In genomic region chr11:35527816-35528462, GRCm38 (mm10) we compare ENCODE assay signal across 11 mouse cellular contexts.
DNase-seq lines count a peak whose midpoint lies in the region; ATAC-seq and TF ChIP-seq lines count a peak whose summit lies in the region.
"Had no signal": no experiment of that assay in that cellular context is flagged by ENCODE, and none has a peak within 500 bp of the region (broad histone marks: within the 10 kb centered on the region; RNA-seq: fewer than 3 reads in every experiment).

No protein-coding gene starts in this region.

- no peaks in the 10 kb centered on the region for H3K9me3 ChIP-seq in embryonic facial prominence, embryonic 11.5 days (replicated peaks; ENCODE audit: control insufficient read depth, low read length)
- no peaks in the 10 kb centered on the region for H3K9me3 ChIP-seq in hindbrain, embryonic 14.5 days (ENCODE audit: control insufficient read depth, low read length)
- no peaks in the 10 kb centered on the region for H3K9me3 ChIP-seq in midbrain, postnatal 0 days (ENCODE audit: low read length)
- H3K9me3 ChIP-seq: embryonic facial prominence, embryonic 15.5 days had no signal

- peaks cover 5% of the 10 kb centered on the region; the same call in 1 of the 2 replicates for H3K4me1 ChIP-seq in embryonic facial prominence, embryonic 11.5 days (ENCODE audit: control insufficient read depth, insufficient read depth, low read length)
- 0 out of 2 replicates have a peak, but pooled peaks cover 5% of the 10 kb centered on the region for H3K4me1 ChIP-seq in hindbrain, embryonic 14.5 days (replicated peaks; ENCODE audit: control insufficient read depth, insufficient read depth, low read length)
- no peaks in the 10 kb centered on the region for H3K4me1 ChIP-seq in midbrain, postnatal 0 days (ENCODE audit: insufficient read depth, low read length)

- H3K27ac ChIP-seq in layer of hippocampus, adult 2 months: no peak overlapping the region
- H3K27ac ChIP-seq in embryonic facial prominence, embryonic 11.5 days (replicated peaks; ENCODE audit: low read depth, low read length): no peak overlapping the region
- peak overlapping the region; percentile 32 for H3K27ac ChIP-seq in hindbrain, embryonic 14.5 days
- H3K27ac ChIP-seq in midbrain, postnatal 0 days (ENCODE audit: low read depth, low read length): no peak overlapping the region
- H3K27ac ChIP-seq: embryonic facial prominence, embryonic 15.5 days had no signal

- H3K27me3 ChIP-seq in embryonic facial prominence, embryonic 11.5 days (ENCODE audit: control insufficient read depth, insufficient read depth, low read length): no peaks in the 10 kb centered on the region
- no peaks in the 10 kb centered on the region for H3K27me3 ChIP-seq in hindbrain, embryonic 14.5 days (ENCODE audit: control insufficient read depth, insufficient read depth, low read length)
- no peaks in the 10 kb centered on the region for H3K27me3 ChIP-seq in midbrain, postnatal 0 days (ENCODE audit: insufficient read depth, low read length)
- H3K27me3 ChIP-seq: embryonic facial prominence, embryonic 15.5 days had no signal

- H3K36me3 ChIP-seq in embryonic facial prominence, embryonic 11.5 days (replicated peaks; ENCODE audit: control insufficient read depth, insufficient read depth, low read depth, low read length): no peaks in the 10 kb centered on the region
- H3K36me3 ChIP-seq in hindbrain, embryonic 14.5 days (replicated peaks; ENCODE audit: control insufficient read depth, insufficient read depth): no peaks in the 10 kb centered on the region
- H3K36me3 ChIP-seq in midbrain, postnatal 0 days (ENCODE audit: insufficient read depth, low read length): no peaks in the 10 kb centered on the region
- H3K36me3 ChIP-seq: embryonic facial prominence, embryonic 15.5 days had no signal

- peak; percentile 66 for ATAC-seq in embryonic facial prominence, embryonic 11.5 days (replicated peaks; ENCODE audit: insufficient number of reproducible peaks, low FRiP score, low TSS enrichment, low read depth)
- peak; percentile 57; the same call in 1 of the 2 replicates for ATAC-seq in hindbrain, embryonic 14.5 days (ENCODE audit: low FRiP score)
- ATAC-seq in midbrain, postnatal 0 days (ENCODE audit: low FRiP score): no peak

- TF ChIP-seq CTCF in layer of hippocampus, adult 2 months (conservative IDR thresholded peaks at IDR 0.05): 0 out of 2 replicates have a peak, but pooled peaks have one; percentile 7
- peak; percentile 31 for TF ChIP-seq CTCF in midbrain, postnatal 0 days (IDR thresholded peaks at IDR 0.05)

- no peak overlapping the region for H3K4me2 ChIP-seq in embryonic facial prominence, embryonic 11.5 days (ENCODE audit: low read depth, low read length)
- H3K4me2 ChIP-seq in hindbrain, embryonic 14.5 days (replicated peaks): no peak overlapping the region
- H3K4me2 ChIP-seq in midbrain, postnatal 0 days (ENCODE audit: low read depth, low read length, poor library complexity, severe bottlenecking): no peak overlapping the region
- H3K4me2 ChIP-seq: embryonic facial prominence, embryonic 15.5 days had no signal

- H3K4me3 ChIP-seq in layer of hippocampus, adult 2 months: no peak overlapping the region
- H3K4me3 ChIP-seq in embryonic facial prominence, embryonic 11.5 days (ENCODE audit: low read depth, low read length): no peak overlapping the region
- H3K4me3 ChIP-seq in hindbrain, embryonic 14.5 days (replicated peaks; ENCODE audit: low read length): no peak overlapping the region
- H3K4me3 ChIP-seq in midbrain, postnatal 0 days (ENCODE audit: low read depth, low read length): no peak overlapping the region
- H3K4me3 ChIP-seq: embryonic facial prominence, embryonic 15.5 days had no signal

- H3K9ac ChIP-seq in embryonic facial prominence, embryonic 11.5 days (replicated peaks; ENCODE audit: low read length): no peak overlapping the region
- no peak overlapping the region for H3K9ac ChIP-seq in hindbrain, embryonic 14.5 days
- no peak overlapping the region for H3K9ac ChIP-seq in midbrain, postnatal 0 days (replicated peaks; ENCODE audit: low read length, poor library complexity, severe bottlenecking)
- H3K9ac ChIP-seq: embryonic facial prominence, embryonic 15.5 days had no signal

- peak in 1 of 2 experiments; percentile 64 for DNase-seq in layer of hippocampus, adult 2 months (ENCODE audit: low spot score in 2 of 2)
- DNase-seq in layer of hippocampus, postnatal 36 days: no peak
- no peak for DNase-seq in embryonic facial prominence, embryonic 11.5 days (ENCODE audit: low spot score)
- DNase-seq in hindbrain, embryonic 14.5 days (ENCODE audit: low spot score): peak; percentile 62
- DNase-seq in midbrain, postnatal 0 days (ENCODE audit: low spot score): peak; percentile 72
- no peak for DNase-seq in thymus, postnatal 4 days
- DNase-seq in cerebellum, postnatal 4 days (ENCODE audit: low spot score in 2 of 2): no peak
- DNase-seq in heart, postnatal 4 days: no peak
- DNase-seq: adrenal gland, postnatal 25 days; heart, postnatal 10 days had no signal

- WGBS in embryonic facial prominence, embryonic 11.5 days: 56% methylated on average over 7 of the region's 7 CpGs
- 32% methylated on average over 7 of the region's 7 CpGs for WGBS in hindbrain, embryonic 14.5 days
- WGBS in midbrain, postnatal 0 days: 33% methylated on average over 7 of the region's 7 CpGs

Comparison
In these comparisons a context has a peak if more than half of its experiments do, and no peak if none do; other contexts are left out.
1. DNase-seq: peak in hindbrain, embryonic 14.5 days (single experiment) and midbrain, postnatal 0 days (single experiment); none in layer of hippocampus, postnatal 36 days (0 of 2), embryonic facial prominence, embryonic 11.5 days (single experiment), thymus, postnatal 4 days (single experiment), cerebellum, postnatal 4 days (0 of 2) and heart, postnatal 4 days (single experiment).